Mouse (Mus musculus) kidney, adult 8-10 months (tissue): Measurements from ENCODE around the gene Olfr1380.
"Not testable (repeated sequence)": the region's sequence is repeated elsewhere in the genome, so short reads cannot be mapped to it uniquely, and the experiment has no call there.

ENCODE experiments used
- DNase-seq, 2 experiments: peaks; one replicate each; pipeline ENCODE4 v3.0.0; 2022

Gene Olfr1380

GRCm38 (mm10) chr11:49556578-49556977 is at the start of gene Olfr1380:
Gene Olfr1380 (plus strand): TSS chr11:49556878.
- DNase-seq = not testable (repeated sequence)

- no peak for DNase-seq
Measured at GRCm38 (mm10) chr11:49518086-49518485, 38.6 kb upstream of the Olfr1380 start.

- no peak for DNase-seq
Measured at GRCm38 (mm10) chr11:49519348-49519747, 37.3 kb upstream of the Olfr1380 start, which contains the start of gene Olfr1383. Gene Olfr1383 (plus strand): TSS chr11:49519648.

- DNase-seq = no peak
Measured at GRCm38 (mm10) chr11:49527947-49528346, 28.7 kb upstream of the Olfr1380 start, which contains the start of gene Olfr1382. Gene Olfr1382 (plus strand): TSS chr11:49528247.

- no peak for DNase-seq
Measured at GRCm38 (mm10) chr11:49532761-49533160, 23.9 kb upstream of the Olfr1380 start.

- peak in 1 of 2 experiments; percentile 2 for DNase-seq
Measured at GRCm38 (mm10) chr11:49536631-49537030, 20.0 kb upstream of the Olfr1380 start.

- DNase-seq = not testable (repeated sequence)
Measured at GRCm38 (mm10) chr11:49543149-49543548, 13.5 kb upstream of the Olfr1380 start, which contains the start of gene Olfr1381. Gene Olfr1381 (plus strand): TSS chr11:49543449.

- DNase-seq = not testable (repeated sequence)
Measured at GRCm38 (mm10) chr11:49554033-49554432, 2.6 kb upstream of the Olfr1380 start.

GRCm38 (mm10) chr11:49575054-49575453 is 18.4 kb downstream of the Olfr1380 start:
- not testable (repeated sequence) for DNase-seq

- DNase-seq = not testable (repeated sequence)
Measured at GRCm38 (mm10) chr11:49580452-49580851, 23.8 kb downstream of the Olfr1380 start.

- DNase-seq = no peak
Measured at GRCm38 (mm10) chr11:49590213-49590612, 33.5 kb downstream of the Olfr1380 start.

- not testable (repeated sequence) for DNase-seq
Measured at GRCm38 (mm10) chr11:49597149-49597548, 40.5 kb downstream of the Olfr1380 start.

GRCm38 (mm10) chr11:49608306-49608705 is 51.6 kb downstream of the Olfr1380 start:
- not testable (repeated sequence) for DNase-seq

GRCm38 (mm10) chr11:49608938-49609867 is 52.5 kb downstream of the Olfr1380 start, which contains the start of gene Flt4:
Gene Flt4 (plus strand): TSS chr11:49609263.
- peak in 1 of 2 experiments; percentile 17 for DNase-seq

GRCm38 (mm10) chr11:49609868-49610824 is 53.5 kb downstream of the Olfr1380 start:
- DNase-seq = peak in 1 of 2 experiments; percentile 41

- not testable (repeated sequence) for DNase-seq
Measured at GRCm38 (mm10) chr11:49611349-49611748, 54.7 kb downstream of the Olfr1380 start.

GRCm38 (mm10) chr11:49612154-49612553 is 55.5 kb downstream of the Olfr1380 start:
- DNase-seq = no peak

- peak; percentile 58 to 62 for DNase-seq
Measured at GRCm38 (mm10) chr11:49613349-49613748, 56.7 kb downstream of the Olfr1380 start.
